Mouse (Mus musculus) right cerebral cortex, postnatal 4 days (tissue): ENCODE data around the gene Eif6.

ENCODE experiments used
- DNase-seq: peaks from one replicate; pipeline ENCODE4 v3.0.0-alpha.2; 2022

Eif6 gene

DNA sequence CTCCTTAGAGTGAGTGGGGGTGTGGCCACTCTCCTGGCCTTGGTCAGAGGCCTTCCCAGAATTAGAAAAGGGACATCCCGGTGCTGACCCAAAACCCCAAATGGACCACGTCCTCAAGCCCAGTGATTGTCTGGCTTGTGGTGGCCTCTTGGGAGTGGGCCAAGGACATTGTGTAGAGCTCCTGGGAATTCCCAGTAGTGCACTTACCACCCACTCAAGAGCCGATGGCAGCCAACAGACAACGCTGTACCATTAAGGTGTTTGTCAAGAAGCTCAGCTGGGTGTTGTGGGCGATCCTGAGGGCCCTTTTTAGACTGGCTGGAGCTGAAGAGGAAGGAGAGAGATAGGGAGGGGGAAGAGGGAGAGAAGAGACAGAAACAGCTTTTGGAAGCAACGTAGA is 42.2 kb downstream of the Eif6 start:
- DNase-seq, result no peak

DNA sequence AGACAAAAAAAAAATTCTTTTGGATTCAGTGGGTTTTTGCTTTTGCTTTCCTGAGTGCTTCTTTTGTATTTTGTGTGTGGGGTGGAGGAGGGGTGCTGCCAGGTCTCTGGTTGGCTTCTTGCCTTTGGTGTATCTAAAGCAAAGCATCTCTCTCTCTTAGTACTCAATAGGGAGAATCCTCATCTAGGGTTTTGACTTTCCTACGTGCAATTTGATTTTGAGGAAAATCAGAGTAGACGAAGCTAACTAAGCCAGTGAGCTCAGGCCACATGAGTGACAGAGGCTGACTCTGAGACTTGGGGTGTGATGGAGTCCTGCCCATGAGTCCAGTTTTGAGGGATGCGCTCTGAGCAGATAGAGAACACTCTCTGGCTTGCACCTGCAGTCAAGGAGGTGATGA is 47.2 kb downstream of the Eif6 start:
- no peak for DNase-seq

DNA sequence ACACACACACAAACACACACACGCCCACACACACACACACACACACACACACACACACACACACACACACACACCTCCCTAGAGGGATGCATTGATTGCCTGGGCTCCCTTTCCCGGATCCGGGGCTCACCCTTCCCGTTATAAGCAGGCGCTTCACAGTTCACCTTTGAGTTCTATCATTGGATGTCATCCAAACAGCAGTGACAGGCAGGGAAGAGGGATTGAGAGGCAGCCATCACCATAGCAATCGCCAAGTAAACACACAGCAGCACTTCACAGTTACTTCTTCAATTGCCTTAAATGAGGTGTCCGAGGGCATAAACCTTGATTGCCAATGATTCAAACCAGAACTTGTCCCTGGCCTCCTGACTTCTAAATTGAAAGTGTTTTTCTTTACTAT is 47.7 kb downstream of the Eif6 start:
- DNase-seq, result no peak

DNA sequence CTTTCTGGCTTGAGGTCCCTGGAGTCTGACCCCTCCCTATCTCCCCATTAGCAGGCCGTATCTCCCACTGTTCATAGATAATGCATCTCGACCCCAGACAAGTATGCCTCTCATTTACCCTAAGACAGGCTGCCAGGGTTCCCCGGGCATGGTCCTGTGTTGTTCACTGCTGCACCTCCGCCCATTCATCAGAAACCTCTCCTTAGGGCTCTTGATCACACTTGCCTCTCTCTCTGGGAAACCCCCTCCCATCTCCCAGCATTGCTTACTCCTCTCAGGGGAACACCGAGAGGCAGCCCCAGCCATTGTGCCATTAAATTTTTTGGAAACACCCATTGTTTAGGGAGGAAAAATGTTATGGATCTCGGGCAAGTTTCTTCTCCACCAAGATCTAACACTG is 48.7 kb downstream of the Eif6 start:
- DNase-seq, result no peak

DNA sequence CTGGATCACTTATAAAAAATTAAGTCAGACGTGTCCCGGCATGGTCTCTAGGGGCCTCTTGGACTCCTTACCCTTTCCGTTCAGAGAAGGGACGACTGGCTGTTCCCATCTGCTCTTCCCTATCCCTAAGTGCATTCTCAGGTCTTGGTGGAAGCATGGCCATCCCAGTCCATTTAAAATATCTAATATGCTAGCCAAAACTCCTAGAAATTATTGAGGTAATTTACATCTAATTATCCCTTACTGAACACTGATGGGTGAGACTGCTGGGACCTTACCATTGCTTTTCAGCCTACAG is 49.1 kb downstream of the Eif6 start:
- no peak for DNase-seq

DNA sequence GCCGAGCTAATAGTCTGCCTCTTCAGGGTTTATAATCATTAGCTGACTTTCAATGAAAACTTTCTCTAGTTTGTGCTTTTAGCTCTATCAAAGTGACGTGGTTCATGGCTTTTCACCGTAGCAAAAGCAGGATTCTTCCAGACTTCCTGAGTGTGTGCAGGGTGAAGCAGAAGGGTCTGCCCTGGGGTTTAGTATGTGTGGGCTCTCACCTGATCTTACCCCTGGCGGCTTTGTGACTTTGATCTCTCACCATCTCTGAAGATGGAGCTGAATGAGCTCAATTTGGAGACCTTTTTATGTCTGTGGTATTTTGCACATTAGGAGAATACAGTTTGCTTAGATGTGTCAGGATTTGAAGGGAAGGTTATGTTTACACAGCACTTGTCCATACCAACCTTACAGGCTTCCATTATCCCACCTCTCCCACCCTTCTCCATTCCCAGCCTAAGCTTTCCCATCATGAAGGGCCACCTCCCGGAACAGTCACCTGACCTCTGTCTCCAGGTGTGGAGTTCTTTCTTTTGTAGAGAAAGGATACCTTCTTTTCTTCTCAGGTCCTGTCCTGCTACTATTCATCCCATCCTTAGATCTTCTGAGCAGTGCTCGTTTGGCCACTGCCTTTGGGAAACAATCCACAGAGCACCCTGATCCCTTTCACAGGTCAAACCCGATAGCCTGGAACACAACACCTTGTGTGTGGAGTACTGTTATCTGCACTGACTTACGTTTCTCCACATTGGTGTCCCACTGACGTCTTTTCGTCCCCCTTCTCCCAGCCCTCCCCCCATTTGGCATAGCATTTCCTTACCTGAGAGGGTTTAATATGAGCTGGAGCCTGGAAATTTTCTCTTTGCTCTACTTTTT is 49.7 kb downstream of the Eif6 start:
- DNase-seq, result no peak

DNA sequence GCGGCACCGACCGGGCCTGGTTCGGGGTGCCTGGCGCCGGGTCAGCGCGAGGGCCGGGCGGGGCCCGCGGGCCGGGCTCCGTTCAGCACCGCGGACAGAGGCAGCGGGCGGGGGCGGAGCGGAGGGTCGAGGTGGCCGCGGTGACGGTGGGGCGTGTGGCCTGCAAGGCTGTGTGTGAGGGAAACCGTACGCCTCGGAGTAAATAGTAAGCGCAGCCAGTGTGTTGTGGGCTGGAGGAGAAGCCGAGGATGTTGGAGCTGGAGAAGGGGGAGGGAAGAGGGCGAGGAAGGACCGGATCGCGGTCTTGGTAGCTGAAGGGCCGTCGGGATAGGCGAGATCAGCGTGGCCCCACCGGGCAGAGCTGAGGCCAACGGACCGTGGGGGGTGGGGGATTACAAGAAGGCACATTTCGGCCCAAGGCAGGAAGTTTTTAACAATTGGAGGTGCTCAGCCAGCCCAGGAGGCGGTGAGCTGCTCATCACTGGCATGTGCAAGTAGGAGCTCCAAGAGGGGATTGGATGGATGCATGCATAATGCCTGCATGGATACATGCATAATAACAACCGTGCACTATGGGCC is 51.0 kb downstream of the Eif6 start:
- DNase-seq, result peak; percentile 54

DNA sequence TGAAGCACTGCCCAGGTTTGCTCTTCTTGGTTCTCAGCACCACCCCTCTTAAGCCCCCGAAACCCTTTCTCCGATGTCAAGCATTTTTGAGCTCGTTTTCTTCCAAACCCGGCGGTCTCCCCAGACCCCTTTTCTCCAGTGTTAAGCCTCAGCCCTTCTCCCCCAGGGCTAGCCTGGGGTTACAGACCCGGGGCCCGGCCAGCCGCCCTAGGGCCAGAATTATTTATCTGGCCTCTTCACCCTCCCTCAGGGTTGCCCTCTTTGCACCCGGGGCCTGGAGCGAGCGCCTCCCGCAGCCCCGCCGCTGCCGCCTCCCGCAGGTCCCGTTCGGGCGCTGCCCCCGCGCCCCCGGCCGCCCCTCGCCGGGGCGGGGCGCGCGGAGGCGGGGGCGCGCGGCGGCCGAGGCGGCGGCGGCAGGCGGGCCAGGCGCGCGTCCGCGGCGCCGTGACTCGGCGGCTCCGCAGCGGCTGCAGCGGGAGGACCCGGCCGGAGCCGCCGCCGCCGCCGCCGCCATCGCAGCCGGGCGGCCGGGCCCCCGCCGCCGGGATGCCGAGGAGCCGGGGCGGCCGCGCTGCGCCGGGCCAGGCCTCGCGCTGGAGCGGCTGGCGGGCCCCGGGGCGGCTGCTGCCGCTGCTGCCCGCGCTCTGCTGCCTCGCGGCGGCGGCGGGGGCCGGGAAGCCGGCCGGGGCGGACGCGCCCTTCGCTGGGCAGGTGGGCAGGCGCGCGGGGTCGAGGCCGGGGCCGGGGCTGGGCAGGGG is 51.6 kb downstream of the Eif6 start, which contains the start of gene Mmp24:
TSS of gene Mmp24 (plus strand) at position 416 of the 758 bp plus-strand sequence.
- peak; percentile 30 for DNase-seq

DNA sequence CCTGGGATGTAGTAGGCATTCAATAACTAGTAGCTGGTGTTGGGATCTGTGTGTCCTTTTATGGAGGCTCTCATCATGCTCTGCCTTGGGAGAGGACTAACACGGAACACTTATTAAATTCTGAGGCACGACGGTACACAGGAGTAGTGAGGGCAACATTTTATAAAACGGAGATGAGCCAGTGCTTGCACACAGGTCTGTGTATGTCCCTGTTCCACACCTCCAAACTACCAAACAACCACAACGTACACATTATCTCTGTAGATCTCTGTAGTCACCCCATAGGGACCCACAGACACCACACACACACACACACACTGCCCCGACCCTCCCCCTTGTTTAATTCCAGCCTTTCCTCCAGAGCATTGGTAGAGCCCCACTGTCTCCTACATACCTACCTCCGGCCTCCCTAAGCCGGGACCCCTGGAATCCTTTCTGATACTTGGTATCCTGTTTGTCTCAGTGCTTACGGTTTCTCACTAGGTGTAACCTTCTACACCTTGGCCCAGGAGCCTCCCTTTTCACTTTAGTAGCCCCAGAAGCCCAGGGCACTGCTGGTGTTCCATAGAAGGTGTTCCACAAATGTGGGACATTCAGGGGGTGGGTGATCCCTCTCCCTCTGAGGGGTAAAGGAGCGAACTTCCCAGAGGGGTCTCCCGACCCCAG is 52.3 kb downstream of the Eif6 start:
- no peak for DNase-seq

DNA sequence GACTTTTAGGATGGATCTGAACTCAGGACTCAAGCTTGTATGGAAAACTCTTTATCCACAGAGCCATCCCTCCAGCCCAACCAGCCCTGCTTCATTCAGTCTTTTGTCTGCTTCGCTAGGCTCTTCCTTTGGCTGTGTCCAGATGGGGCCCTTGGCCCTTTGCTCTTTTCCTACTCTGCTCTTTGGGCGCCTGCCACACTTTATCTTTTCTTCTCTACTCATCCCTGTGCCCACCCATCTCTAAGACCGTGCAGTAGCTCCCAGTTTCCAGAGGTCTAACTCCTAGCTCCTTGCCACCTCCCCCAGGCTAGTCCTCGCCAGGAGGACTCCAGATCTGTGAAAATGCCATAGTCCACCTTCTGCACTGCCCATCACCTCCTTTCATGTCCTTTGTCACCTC is 53.1 kb downstream of the Eif6 start:
- DNase-seq, result no peak
